Mouse (Mus musculus): ENCODE measurements around the gene Snn.

The Snn gene

GRCm38 (mm10) chr16:11047130-11047529 is 13.6 kb upstream of the Snn start:
- WGBS, result 85% methylated on average over 7 of the region's 7 CpGs

GRCm38 (mm10) chr16:11050226-11050625 is 10.5 kb upstream of the Snn start:
- 50% methylated on average over 2 of the region's 2 CpGs for WGBS

GRCm38 (mm10) chr16:11051134-11051533 is 9.6 kb upstream of the Snn start:
- WGBS, result 78% methylated on average over 11 of the region's 11 CpGs

GRCm38 (mm10) chr16:11054409-11054808 is 6.3 kb upstream of the Snn start:
- WGBS, result 72% methylated on average over 6 of the region's 6 CpGs

DNA sequence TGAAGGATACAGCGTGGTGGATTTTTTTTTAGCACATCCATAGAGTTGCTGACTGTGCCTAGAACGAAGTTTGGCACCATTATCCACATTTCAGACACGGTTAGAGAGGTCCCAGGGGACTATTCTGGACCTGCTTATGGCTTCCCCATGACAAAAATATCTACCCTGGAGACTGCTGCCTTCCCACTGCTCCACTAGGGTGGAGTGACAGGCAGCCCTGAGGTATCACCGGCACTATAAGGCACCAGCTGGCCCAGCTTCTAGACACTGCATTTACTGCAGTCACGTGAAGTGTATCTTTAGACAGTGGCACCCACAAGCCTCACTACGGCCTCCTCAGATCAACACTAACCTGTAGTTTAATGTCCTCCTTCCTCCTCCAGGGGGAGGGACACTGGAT is 5.9 kb upstream of the Snn start:
- 47% methylated on average over 6 of the region's 6 CpGs for WGBS

DNA sequence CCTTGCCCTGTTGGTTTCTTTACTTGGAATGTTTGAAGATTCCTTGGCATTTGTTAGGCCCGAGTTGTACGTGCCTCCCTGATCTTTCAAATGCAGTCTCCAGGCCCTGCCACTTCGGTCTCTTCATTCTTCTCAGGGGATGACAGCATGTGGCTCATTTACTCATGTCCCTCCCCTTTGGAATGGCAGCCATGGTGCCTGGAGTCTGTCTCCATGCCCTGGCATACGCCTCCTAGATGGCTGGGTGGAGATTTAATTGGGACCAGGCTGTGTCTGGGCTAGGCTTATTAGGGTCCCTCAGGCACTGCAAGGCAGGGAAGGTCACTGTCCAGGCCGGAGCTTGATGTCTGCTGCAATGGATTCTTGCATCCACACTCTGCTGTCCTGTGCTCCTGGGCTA is 4.8 kb upstream of the Snn start:
- WGBS, result 94% methylated on average over 5 of the region's 5 CpGs

GRCm38 (mm10) chr16:11062794-11063721 is 2.3 kb downstream of the Snn start:
- WGBS, result 43% methylated on average over 13 of the region's 13 CpGs

GRCm38 (mm10) chr16:11064341-11064740 is 3.6 kb downstream of the Snn start:
- WGBS, result 93% methylated on average over 4 of the region's 4 CpGs

- WGBS, result 82% methylated on average over 6 of the region's 6 CpGs
These were observed 4.0 kb downstream of the Snn start for GRCm38 (mm10) chr16:11064742-11065141.

DNA sequence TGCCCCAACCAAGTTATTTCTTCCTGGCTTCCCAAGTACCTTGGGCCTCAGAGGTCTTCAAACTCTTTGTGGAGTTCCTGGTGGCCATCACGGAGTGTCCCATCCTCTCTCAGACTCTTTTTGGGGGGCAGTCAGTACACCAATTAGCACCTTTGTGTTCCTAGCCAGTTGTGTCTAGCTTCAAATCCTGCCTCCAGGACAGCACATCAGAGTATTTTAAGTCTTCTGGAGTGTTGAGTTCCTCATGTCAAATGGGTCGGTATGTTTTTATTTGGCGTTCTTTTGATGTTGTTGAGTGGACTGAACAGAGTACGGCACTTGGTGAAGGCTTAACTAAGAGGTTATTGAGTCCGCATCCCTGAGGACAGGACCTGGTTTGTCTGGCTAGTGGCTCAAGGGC is 4.7 kb downstream of the Snn start:
- 49% methylated on average over 5 of the region's 5 CpGs for WGBS

DNA sequence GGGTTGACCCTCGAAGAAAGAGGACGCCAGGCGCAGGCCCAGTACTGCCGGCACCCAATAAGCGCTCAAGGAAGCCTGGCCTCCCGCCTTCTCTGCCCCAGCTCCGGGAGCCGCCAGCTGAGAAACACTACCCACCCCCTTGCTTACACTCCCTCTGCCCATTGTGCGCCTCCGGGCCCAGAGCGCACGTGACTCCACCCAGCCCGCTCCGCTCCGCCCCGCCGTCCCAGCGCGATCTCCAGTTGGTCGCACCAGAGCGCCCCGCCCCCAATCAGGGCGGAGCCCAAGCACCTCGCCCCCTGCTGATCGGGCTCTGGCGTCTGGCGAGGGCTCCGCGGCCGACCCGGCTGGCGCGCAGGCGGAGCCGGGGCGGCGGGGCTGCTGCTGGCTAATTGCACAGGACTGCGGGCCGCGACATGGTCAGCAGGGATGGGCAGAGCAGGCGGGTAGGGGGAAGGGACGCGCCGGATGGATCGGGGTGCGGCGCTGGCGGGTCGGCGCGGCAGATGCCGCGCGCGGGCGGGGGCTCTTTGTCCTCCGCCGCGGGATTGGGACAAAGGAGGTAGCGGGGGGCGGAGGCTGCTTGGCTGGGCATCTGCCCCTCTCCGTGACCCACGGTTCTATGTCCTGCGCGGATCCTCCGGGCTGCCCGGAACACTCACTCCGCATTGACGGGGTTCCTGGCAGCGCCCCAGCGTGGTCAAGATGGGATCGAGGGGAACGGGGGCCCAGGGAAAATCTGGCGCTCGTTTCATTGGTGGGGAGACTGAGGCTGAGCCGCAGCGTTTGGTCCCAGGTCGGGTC is 5.5 kb downstream of the Snn start, which contains the start of gene Litaf:
Gene Litaf (minus strand): TSS at position 129 of the 804 bp plus-strand sequence.
- 1% methylated on average over 78 of the region's 78 CpGs for WGBS

GRCm38 (mm10) chr16:11066833-11067191 is 6.1 kb downstream of the Snn start:
- WGBS, result 0% methylated on average over 22 of the region's 22 CpGs

GRCm38 (mm10) chr16:11068666-11069065 is 7.9 kb downstream of the Snn start:
- whole genome bisulfite sequencing, result 92% methylated on average over 3 of the region's 3 CpGs

- WGBS, result 61% methylated on average over 6 of the region's 6 CpGs
These were observed 8.5 kb downstream of the Snn start for GRCm38 (mm10) chr16:11069271-11069670.

GRCm38 (mm10) chr16:11069710-11070420 is 9.1 kb downstream of the Snn start:
- WGBS, result 52% methylated on average over 7 of the region's 7 CpGs

DNA sequence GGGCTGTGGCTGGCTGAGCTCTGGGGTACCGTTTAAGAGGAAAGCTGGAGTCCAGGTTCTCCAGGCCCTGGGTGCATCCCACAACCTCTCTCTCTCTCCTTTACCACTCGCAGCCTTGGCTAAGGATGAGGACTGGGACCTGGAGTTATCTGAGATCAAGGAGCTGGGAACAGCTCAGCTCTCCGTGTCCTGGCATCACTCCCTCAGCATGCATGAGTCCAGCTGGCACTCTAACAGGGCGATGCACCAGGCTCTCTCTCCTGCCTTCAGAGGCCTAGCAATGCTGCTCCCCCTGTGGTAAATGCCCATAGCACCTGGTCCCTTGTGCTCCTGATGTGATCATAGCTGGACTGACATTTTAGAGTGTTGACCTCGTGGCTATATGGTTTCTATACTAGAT is 10.4 kb downstream of the Snn start:
- WGBS, result 40% methylated on average over 5 of the region's 5 CpGs

DNA sequence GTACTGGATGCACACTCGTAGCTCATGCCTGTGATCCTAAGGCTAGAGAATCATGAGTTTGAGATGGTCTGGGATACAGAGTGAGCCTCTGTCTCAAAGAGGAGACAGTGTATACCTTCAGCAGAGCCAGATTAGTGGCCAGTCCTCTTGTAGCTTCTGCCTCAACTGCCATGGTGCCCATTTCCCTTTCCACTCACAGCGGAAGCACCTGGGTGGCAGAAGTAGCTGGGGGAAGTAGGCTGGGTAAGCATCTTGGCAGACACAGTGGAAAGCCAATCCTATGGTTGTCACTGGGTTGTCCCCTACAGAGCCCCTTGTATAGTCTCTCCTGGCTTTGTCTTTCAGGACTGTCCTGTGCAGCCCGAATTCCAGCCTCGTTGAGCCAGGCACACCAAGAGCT is 11.1 kb downstream of the Snn start:
- 82% methylated on average over 4 of the region's 4 CpGs for WGBS

DNA sequence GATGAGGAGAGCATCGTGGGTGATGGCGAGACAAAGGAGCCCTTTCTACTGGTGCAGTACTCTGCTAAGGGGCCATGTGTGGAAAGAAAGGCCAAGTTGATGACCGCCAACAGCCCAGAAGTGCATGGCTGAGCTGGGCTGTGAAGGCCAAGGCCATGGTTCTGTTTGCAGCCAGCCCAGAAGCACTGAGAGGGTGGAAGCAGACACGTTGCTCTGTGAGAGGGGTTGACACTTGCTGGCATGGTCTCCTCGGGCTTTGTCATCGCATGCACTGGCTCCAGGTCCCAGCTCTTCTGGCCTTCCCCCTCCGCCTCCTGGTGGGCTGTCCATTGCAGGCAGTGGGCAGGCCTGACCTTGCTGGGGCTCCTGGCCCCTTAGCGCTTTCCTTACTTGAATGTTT is 11.7 kb downstream of the Snn start:
- WGBS, result 57% methylated on average over 8 of the region's 8 CpGs

GRCm38 (mm10) chr16:11073060-11073459 is 12.3 kb downstream of the Snn start:
- WGBS, result 48% methylated on average over 6 of the region's 6 CpGs

GRCm38 (mm10) chr16:11077601-11078201 is 17.0 kb downstream of the Snn start:
- WGBS, result 46% methylated on average over 9 of the region's 9 CpGs

DNA sequence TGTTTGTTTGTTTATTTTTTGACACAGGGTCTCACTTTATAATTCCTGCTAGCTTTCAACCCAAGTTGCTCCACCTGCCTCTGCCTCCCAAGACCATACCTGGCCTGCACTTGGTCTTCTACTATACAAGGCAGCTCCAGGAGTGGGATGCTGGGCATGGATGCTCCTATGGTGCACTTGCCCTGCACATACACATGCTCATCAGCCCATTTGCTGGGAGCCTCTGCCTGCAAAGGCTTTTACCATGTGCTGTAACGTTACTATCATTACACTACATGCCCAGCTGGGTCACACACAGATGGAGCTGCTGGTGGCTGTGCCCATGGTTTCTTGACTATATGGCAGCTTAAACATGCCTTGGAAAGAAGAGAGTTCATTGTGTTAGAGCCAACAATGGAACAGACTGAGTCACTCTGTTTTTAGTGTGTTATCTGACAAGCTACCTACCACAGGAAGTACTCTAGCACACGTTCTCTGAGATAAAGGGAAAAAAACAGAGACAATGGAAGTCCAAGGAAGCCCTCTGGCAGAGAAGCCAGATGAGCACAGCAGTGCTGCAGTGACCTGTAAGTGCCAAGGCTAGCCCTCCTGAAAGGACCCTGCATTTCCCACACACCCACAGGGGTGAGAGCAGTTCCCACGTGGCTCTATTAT is 17.6 kb downstream of the Snn start:
- 23% methylated on average over 3 of the region's 3 CpGs for WGBS

Data from cerebral cortex, adult 2 months (tissue).